Comparison of ENCODE assay signal across 23 mouse cellular contexts in the genomic region with DNA sequence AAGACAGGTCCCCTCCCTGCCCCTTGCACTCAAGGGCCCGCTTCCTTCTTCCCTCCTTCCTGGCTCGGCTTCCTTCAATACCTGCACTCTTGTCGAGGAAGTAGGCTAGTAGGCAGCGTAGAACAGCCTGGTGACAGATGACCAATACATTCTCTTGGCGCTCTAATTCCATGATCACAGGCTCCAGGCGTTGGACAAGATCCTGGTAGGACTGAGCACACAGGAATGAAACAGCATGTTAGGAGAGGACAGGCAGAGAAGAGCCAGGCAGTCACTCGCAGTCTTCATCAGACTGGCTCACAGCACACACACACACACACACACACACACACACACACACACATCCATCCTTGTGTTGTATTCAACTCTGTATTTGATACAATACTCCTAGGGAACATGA.
DNase-seq lines count a peak whose midpoint lies in the region; ATAC-seq and TF ChIP-seq lines count a peak whose summit lies in the region.
"Had no signal": no experiment of that assay in that cellular context is flagged by ENCODE, and none has a peak within 500 bp of the region (broad histone marks: within the 10 kb centered on the region; RNA-seq: fewer than 3 reads in every experiment).

No protein-coding gene starts in this region.

- H3K9me3 ChIP-seq in E14TG2a.4 (ENCODE audit: low read length): no peaks in the 10 kb centered on the region
- H3K9me3 ChIP-seq: embryonic facial prominence, embryonic 12.5 days; embryonic facial prominence, embryonic 15.5 days; forebrain, embryonic 12.5 days; G1E; hindbrain, embryonic 10.5 days; hindbrain, embryonic 13.5 days had no signal

- no peak overlapping the region for H3K4me3 ChIP-seq in gastrocnemius, adult 2 months
- 0 out of 2 replicates have a peak overlapping the region, but pooled peaks have one; percentile 4 for H3K4me3 ChIP-seq in E14TG2a.4 (replicated peaks; ENCODE audit: low read length)
- H3K4me3 ChIP-seq: embryonic facial prominence, embryonic 12.5 days; embryonic facial prominence, embryonic 15.5 days; forebrain, embryonic 12.5 days; hindbrain, embryonic 10.5 days; hindbrain, embryonic 13.5 days had no signal

- no peak for TF ChIP-seq CTCF in gastrocnemius, adult 2 months (IDR thresholded peaks at IDR 0.05)
- TF ChIP-seq CTCF in E14TG2a.4 (conservative IDR thresholded peaks at IDR 0.05; ENCODE audit: low read length): no peak

- peaks cover 39% of the 10 kb centered on the region for H3K4me1 ChIP-seq in E14TG2a.4 (replicated peaks; ENCODE audit: low read depth, low read length)
- H3K4me1 ChIP-seq: embryonic facial prominence, embryonic 12.5 days; embryonic facial prominence, embryonic 15.5 days; forebrain, embryonic 12.5 days; hindbrain, embryonic 10.5 days; hindbrain, embryonic 13.5 days had no signal

- H3K27me3 ChIP-seq in E14TG2a.4 (ENCODE audit: insufficient read depth, low read length): no peaks in the 10 kb centered on the region
- H3K27me3 ChIP-seq: embryonic facial prominence, embryonic 12.5 days; embryonic facial prominence, embryonic 15.5 days; forebrain, embryonic 12.5 days; hindbrain, embryonic 13.5 days; Patski had no signal

- intact Hi-C loops in gastrocnemius, adult 2 months (cut with DNase I): no loop called here

- peak overlapping the region; percentile 41 for H3K27ac ChIP-seq in gastrocnemius, adult 2 months
- H3K27ac ChIP-seq: embryonic facial prominence, embryonic 12.5 days; embryonic facial prominence, embryonic 15.5 days; forebrain, embryonic 12.5 days; hindbrain, embryonic 10.5 days; hindbrain, embryonic 13.5 days had no signal

- peaks cover 100% of the 10 kb centered on the region for H3K36me3 ChIP-seq in E14TG2a.4 (ENCODE audit: insufficient read depth, low read length)
- H3K36me3 ChIP-seq: G1E had no signal

- ATAC-seq in cerebellum, adult (ENCODE audit: insufficient number of reproducible peaks, low FRiP score, low TSS enrichment): no peak
- ATAC-seq: forebrain, embryonic 16.5 days; hindbrain, embryonic 16.5 days; Patski had no signal

- peak; percentile 27 for DNase-seq in cerebellum, adult 11-12 months
- DNase-seq in cerebellum, adult 8-10 months: no peak
- DNase-seq in cerebellum, postnatal 14 days: peak; percentile 32 to 62
- no peak for DNase-seq in gastrocnemius, adult 2 months
- DNase-seq in gastrocnemius, adult 8-10 months (ENCODE audit: low spot score in 2 of 2): no peak
- DNase-seq: adrenal gland, postnatal 10 days; adrenal gland, postnatal 36 days; cerebellum, adult 11 months; gastrocnemius, postnatal 10 days; gastrocnemius, postnatal 36 days; heart, postnatal 36 days; kidney, adult 2 months had no signal

Comparison
In these comparisons a context has a peak if more than half of its experiments do, and no peak if none do; other contexts are left out.
1. DNase-seq: peak in cerebellum, adult 11-12 months (single experiment) and cerebellum, postnatal 14 days (2 of 2); none in cerebellum, adult 8-10 months (single experiment), gastrocnemius, adult 2 months (single experiment) and gastrocnemius, adult 8-10 months (0 of 2).